Mouse (Mus musculus): Measurements from ENCODE around the gene Spty2d1. TPM values are rescaled to one million over a fixed set of nuclear protein-coding genes. Genes with fewer than 3 reads are reported as not detected.

The Spty2d1 gene
- polyA plus RNA-seq, 1 experiment from 2014 or later: 23.8 TPM

DNA sequence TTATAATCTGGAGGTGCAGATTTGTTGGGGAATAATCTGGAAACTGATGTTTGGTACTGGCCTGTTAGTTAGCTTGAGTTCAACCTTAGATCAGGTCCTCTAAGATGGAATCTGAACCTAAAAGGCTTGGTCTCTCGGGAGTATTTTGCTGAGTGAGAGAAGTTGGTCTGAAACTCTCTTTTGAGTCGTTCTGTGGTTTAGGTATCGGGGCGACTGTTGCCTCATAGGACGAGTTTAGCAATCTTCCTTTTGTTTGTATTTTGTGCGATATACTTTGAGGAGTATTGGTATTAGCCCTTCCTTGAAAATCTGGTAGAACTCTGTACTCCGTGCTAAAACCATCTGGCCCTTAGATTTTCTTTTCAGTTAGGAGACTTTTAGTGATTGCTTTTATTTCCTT, 44.1 kb downstream of the Spty2d1 start:
- no peak for TF ChIP-seq CTCF (IDR thresholded peaks at IDR 0.05; ENCODE audit: low read depth)
- no peaks in the 10 kb centered on the region for H3K36me3 ChIP-seq (ENCODE audit: insufficient read depth)
- ATAC-seq (ENCODE audit: insufficient read depth) (no peak), DNase-seq (no peak)
- H3K9ac ChIP-seq: no peak overlapping the region
- 0 out of 2 replicates have a peak, but pooled peaks cover 3% of the 10 kb centered on the region for H3K27me3 ChIP-seq (ENCODE audit: insufficient read depth, low read length)
- 75% methylated on average over 7 of the region's 7 CpGs for WGBS
- no peaks in the 10 kb centered on the region for H3K4me1 ChIP-seq (ENCODE audit: insufficient read depth)
- H3K4me3 ChIP-seq (ENCODE audit: low read depth, low read length): no peak overlapping the region
- no peak overlapping the region for H3K27ac ChIP-seq (ENCODE audit: low read depth)
- H3K9me3 ChIP-seq (ENCODE audit: low read depth, low read length): no peaks in the 10 kb centered on the region
- H3K4me2 ChIP-seq: no peak overlapping the region

DNA sequence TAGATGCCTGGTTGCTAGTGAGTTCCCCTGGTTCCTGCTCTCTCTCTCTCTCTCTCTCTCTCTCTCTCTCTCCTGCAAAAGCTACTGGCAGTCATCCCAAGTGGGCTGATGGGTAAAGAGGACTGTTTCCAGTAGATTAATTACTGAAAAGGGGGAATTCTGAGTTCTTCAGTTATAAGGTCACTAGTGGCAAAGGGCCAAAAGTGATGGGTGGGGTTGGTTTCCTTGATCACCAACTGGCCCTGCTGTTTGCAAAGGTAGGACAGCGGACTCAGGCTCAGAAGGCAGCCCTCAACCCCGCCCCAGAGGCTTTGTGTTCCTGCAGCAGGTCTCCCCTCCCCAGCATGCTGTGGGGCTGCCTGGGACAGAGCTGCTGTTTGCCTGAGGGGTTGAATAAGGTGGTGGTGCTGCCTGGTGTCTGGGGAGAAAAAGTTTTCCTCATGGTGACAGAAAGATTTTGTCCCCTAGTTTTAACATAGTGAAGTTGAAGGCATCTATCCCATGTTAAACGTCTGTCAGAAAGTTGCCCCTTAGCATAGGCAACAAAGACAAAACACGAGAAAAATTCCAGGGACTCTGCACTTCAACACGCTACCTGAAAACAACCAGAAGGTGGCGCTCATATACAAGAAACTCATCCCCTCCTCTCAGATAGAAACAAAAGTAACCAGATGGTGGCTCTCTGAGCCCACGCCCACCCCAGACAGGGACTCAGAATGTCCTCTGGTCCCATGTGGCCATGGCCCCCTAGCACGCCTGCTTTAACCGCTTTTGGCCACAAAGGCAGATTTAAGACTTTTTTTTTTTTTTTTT, 45.2 kb downstream of the Spty2d1 start:
- peak overlapping the region; percentile 29 for H3K4me2 ChIP-seq
- peak; percentile 96 for DNase-seq
- H3K9me3 ChIP-seq (ENCODE audit: low read depth, low read length): no peaks in the 10 kb centered on the region
- no peak overlapping the region for H3K4me3 ChIP-seq (ENCODE audit: low read depth, low read length)
- peak; percentile 86 for ATAC-seq (ENCODE audit: insufficient read depth)
- peak overlapping the region; percentile 0; the same call in 1 of the 2 replicates for H3K9ac ChIP-seq
- H3K4me1 ChIP-seq (ENCODE audit: insufficient read depth): no peaks in the 10 kb centered on the region
- 0 out of 2 replicates have a peak, but pooled peaks cover 3% of the 10 kb centered on the region for H3K27me3 ChIP-seq (ENCODE audit: insufficient read depth, low read length)
- no peaks in the 10 kb centered on the region for H3K36me3 ChIP-seq (ENCODE audit: insufficient read depth)
- whole genome bisulfite sequencing: 0% methylated on average over 9 of the region's 9 CpGs
- H3K27ac ChIP-seq (ENCODE audit: low read depth): peak overlapping the region; percentile 12
- TF ChIP-seq CTCF (IDR thresholded peaks at IDR 0.05; ENCODE audit: low read depth): peak; percentile 85

DNA sequence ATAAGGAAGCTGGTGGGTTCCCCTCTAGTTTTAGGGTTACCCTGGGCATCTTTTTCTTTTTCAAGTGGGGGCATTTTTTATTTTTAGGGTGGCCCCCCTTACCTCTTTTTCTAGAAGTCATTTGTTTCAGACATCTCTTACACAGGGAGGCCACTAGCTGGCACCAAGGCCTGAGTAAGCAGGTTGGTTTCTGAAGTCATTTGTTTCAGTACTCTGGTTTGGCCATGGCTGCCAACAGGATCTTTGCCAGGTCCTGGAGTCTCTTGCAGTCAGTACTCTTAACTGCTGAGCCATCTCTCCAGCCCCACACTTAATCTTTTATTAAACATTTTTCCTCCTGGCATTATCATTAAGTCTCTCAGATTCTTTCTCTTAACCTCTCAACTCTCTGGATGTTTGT, 46.1 kb downstream of the Spty2d1 start:
- no peak for TF ChIP-seq CTCF (IDR thresholded peaks at IDR 0.05; ENCODE audit: low read depth)
- peaks cover 4% of the 10 kb centered on the region; the same call in 1 of the 2 replicates for H3K4me1 ChIP-seq (ENCODE audit: insufficient read depth)
- H3K9ac ChIP-seq: no peak overlapping the region
- H3K36me3 ChIP-seq (ENCODE audit: insufficient read depth): no peaks in the 10 kb centered on the region
- H3K4me2 ChIP-seq: no peak overlapping the region
- H3K27ac ChIP-seq (ENCODE audit: low read depth): no peak overlapping the region; the same call in 1 of the 2 replicates
- ATAC-seq (ENCODE audit: insufficient read depth) (no peak), DNase-seq (peak; percentile 23)
- 0 out of 2 replicates have a peak, but pooled peaks cover 3% of the 10 kb centered on the region for H3K27me3 ChIP-seq (ENCODE audit: insufficient read depth, low read length)
- no peaks in the 10 kb centered on the region for H3K9me3 ChIP-seq (ENCODE audit: low read depth, low read length)
- no peak overlapping the region for H3K4me3 ChIP-seq (ENCODE audit: low read depth, low read length)

DNA sequence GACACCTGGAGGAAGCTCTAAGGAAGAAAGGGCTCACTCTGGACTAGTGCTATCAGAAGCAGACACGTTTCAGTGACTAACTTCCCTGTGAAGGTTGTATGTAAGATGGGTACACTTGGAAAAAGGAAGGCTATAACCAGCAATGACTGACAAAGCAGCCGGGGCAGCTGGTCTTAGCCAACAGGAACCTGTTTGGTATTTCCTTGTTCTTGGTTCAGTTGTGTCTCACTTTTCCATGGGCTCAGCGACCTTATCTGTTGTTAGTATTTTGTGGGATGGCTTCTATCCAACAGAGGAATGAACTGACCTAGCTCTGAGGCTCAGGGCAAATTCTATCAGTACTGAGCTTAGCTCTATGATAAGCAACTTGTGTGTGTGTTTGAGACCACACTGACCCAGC, 47.2 kb downstream of the Spty2d1 start:
- Histone ChIP-seq H3K4me3 (ENCODE audit: low read depth, low read length) (no peak overlapping the region), H3K4me1 (ENCODE audit: insufficient read depth) (peaks cover 4% of the 10 kb centered on the region; the same call in 1 of the 2 replicates), H3K27ac (ENCODE audit: low read depth) (no peak overlapping the region), H3K9ac (no peak overlapping the region), H3K4me2 (no peak overlapping the region), H3K9me3 (ENCODE audit: low read depth, low read length) (no peaks in the 10 kb centered on the region), H3K27me3 (ENCODE audit: insufficient read depth, low read length) (0 out of 2 replicates have a peak, but pooled peaks cover 3% of the 10 kb centered on the region), H3K36me3 (ENCODE audit: insufficient read depth) (no peaks in the 10 kb centered on the region)
- WGBS: 50% methylated on average over 3 of the region's 3 CpGs
- DNase-seq: no peak
- no peak for TF ChIP-seq CTCF (IDR thresholded peaks at IDR 0.05; ENCODE audit: low read depth)
- ATAC-seq (ENCODE audit: insufficient read depth): no peak

DNA sequence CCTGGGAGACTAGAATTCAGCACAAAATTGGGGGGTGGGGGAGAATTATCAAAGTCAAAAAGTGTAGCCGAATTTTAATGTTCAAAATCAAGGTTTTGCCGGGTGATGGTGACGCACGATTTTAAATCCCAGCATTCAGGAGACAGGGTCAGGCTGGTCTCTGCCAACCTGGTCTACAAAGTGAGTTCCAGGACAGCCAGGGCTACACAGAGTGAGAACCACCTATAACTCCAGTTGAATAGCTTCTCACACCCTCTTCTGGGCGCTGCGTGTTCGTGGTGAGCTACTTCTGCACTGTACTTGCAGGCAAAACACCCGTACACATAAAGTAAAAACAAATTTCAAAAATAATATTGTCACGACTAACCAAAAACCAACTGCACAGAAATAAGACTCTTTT, 49.4 kb downstream of the Spty2d1 start:
- TF ChIP-seq CTCF (IDR thresholded peaks at IDR 0.05; ENCODE audit: low read depth): no peak
- DNase-seq: peak; percentile 23

DNA sequence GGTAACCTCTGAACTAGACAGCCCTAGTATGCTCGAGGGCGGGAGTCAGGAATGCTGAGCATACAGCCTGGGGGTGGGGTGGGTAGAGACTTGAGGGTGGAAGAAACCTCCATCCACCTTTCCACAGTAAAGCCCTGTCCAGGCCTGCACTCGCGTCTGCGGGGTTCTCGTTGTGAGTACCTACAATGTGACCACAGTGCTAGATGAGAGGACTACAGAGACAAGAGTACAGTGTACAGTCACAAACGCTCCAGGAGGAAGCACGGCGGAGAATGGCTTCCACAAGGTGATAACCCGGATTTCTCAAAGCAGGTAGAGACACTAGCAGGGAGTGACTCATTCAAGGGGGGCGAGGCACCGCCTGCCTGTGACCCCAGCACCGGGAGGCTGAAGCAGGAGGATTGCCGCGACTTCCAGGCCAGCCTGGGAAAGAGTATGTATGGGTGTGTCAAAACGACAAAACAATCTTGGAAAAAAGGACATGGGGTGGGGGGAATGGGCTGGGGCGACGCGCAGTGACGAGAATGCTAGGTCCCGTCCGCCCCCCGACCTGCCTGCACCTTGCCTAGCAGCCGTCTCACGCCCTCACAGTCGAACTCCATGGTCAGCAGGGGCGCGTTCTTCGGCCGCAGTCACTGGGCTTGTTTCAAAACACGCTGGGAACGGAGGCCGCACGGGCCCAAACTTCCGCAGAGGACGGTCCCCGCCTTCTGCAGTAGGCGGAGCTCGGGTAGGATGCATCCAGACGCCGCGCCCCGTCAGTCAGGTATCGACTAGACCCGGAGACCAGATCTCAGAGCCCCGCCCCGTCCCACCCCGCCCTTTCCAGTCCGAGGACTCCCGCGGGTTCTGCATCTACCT, 50.1 kb downstream of the Spty2d1 start, which contains the start of gene Uevld:
Uevld (minus strand) TSS at position 697 of the 861 bp plus-strand sequence.
- peak; percentile 98 for DNase-seq
- Histone ChIP-seq H3K36me3 (ENCODE audit: insufficient read depth) (peaks cover 22% of the 10 kb centered on the region), H3K4me1 (ENCODE audit: insufficient read depth) (peaks cover 4% of the 10 kb centered on the region; the same call in 1 of the 2 replicates), H3K9ac (peak within 1 kb of the TSS; percentile 89), H3K4me3 (ENCODE audit: low read depth, low read length) (peak within 1 kb of the TSS; percentile 86), H3K9me3 (ENCODE audit: low read depth, low read length) (no peaks in the 10 kb centered on the region), H3K27ac (ENCODE audit: low read depth) (peak within 1 kb of the TSS; percentile 46; the same call in 1 of the 2 replicates), H3K4me2 (peak within 1 kb of the TSS; percentile 85), H3K27me3 (ENCODE audit: insufficient read depth, low read length) (0 out of 2 replicates have a peak, but pooled peaks cover 3% of the 10 kb centered on the region)
- peak; percentile 92 for ATAC-seq (ENCODE audit: insufficient read depth)
- TF ChIP-seq CTCF (IDR thresholded peaks at IDR 0.05; ENCODE audit: low read depth): peak; percentile 10; the same call in 1 of the 2 replicates
- under 1% methylated on average over 51 of the region's 51 CpGs for WGBS

More for the DNA sequence above, 49.4 kb downstream of the Spty2d1 start:
- Histone ChIP-seq H3K4me2 (peak overlapping the region; percentile 85), H3K36me3 (ENCODE audit: insufficient read depth) (peaks cover 14% of the 10 kb centered on the region), H3K9me3 (ENCODE audit: low read depth, low read length) (no peaks in the 10 kb centered on the region), H3K27me3 (ENCODE audit: insufficient read depth, low read length) (0 out of 2 replicates have a peak, but pooled peaks cover 3% of the 10 kb centered on the region), H3K9ac (peak overlapping the region; percentile 89), H3K27ac (ENCODE audit: low read depth) (no peak overlapping the region), H3K4me1 (ENCODE audit: insufficient read depth) (peaks cover 4% of the 10 kb centered on the region; the same call in 1 of the 2 replicates), H3K4me3 (ENCODE audit: low read depth, low read length) (peak overlapping the region; percentile 86)
- peak; percentile 32; the same call in 1 of the 2 replicates for ATAC-seq (ENCODE audit: insufficient read depth)
- WGBS: 11% methylated on average over 9 of the region's 9 CpGs

Other genes with a start within 250 kb of the Spty2d1 start
- 19.2 and 24.5 TPM in 2 replicates for gene Hps5, start 212.3 kb downstream of the Spty2d1 start, polyA plus RNA-seq (2014; fragmentation: Nextera tagmentation; extraction: Ambion mirVana)
- 41.7 and 47.1 TPM in 2 replicates for gene Gtf2h1, start 212.3 kb downstream of the Spty2d1 start, polyA plus RNA-seq (2014; fragmentation: Nextera tagmentation; extraction: Ambion mirVana)
- gene Ldha, start 166.9 kb downstream of the Spty2d1 start, polyA plus RNA-seq (2014; fragmentation: Nextera tagmentation; extraction: Ambion mirVana): 1,903 and 1,950 TPM in 2 replicates
- gene Ldhc, start 147.2 kb downstream of the Spty2d1 start, polyA plus RNA-seq (2014; fragmentation: Nextera tagmentation; extraction: Ambion mirVana): 0.13 TPM in 1 of 2 replicates, not detected in the other
- 176 and 180 TPM in 2 replicates for gene Tsg101, start 88.4 kb downstream of the Spty2d1 start, polyA plus RNA-seq (2014; fragmentation: Nextera tagmentation; extraction: Ambion mirVana)
- 14.9 TPM in 2 replicates for gene Uevld, start 49.9 kb downstream of the Spty2d1 start, polyA plus RNA-seq (2014; fragmentation: Nextera tagmentation; extraction: Ambion mirVana)
- gene Gm9999, start 24.8 kb downstream of the Spty2d1 start, polyA plus RNA-seq (2014; fragmentation: Nextera tagmentation; extraction: Ambion mirVana): not detected in 2 replicates
- 31.9 and 32.1 TPM in 2 replicates for gene Tmem86a, start 42.2 kb upstream of the Spty2d1 start, polyA plus RNA-seq (2014; fragmentation: Nextera tagmentation; extraction: Ambion mirVana)
- 6.9 and 7.0 TPM in 2 replicates for gene Ptpn5, start 125.3 kb upstream of the Spty2d1 start, polyA plus RNA-seq (2014; fragmentation: Nextera tagmentation; extraction: Ambion mirVana)
- not detected in 2 replicates for gene Mrgpra6, start 196.5 kb upstream of the Spty2d1 start, polyA plus RNA-seq (2014; fragmentation: Nextera tagmentation; extraction: Ambion mirVana)
- 0.28 TPM in 1 of 2 replicates, not detected in the other for gene Mrgpra9, start 244.4 kb upstream of the Spty2d1 start, polyA plus RNA-seq (2014; fragmentation: Nextera tagmentation; extraction: Ambion mirVana)

All from lung, embryonic 14.5 days (tissue).